Mouse (Mus musculus) hindbrain, embryonic 16.5 days (tissue): ENCODE data around the gene Gtdc1. TPM values are rescaled to one million over a fixed set of nuclear protein-coding genes. Genes with fewer than 3 reads are reported as not detected.

Experiments used
- ATAC-seq: fragments of 200-750 bp; cut with Nextera tagmentation; 2 replicates; pipeline ENCODE4 v1.8.0; 2017; ENCODE audit warnings: moderate TSS enrichment, moderate library complexity
- H3K27ac ChIP-seq: fragments of 300-500 bp; sonication (generic); 2 replicates; pipeline ENCODE4 v1.5.1; 2014; ENCODE audit warnings: low read depth, mild to moderate bottlenecking, control low read depth, low read length, moderate library complexity
- H3K27me3 ChIP-seq: fragments of 300-500 bp; sonication (generic); replicated peaks from 2 replicates; pipeline ENCODE4 v1.6.1; 2014; ENCODE audit warnings: low read length; ENCODE audit not compliant: control insufficient read depth, insufficient read depth
- H3K36me3 ChIP-seq: fragments of 300-500 bp; sonication (generic); 2 replicates; pipeline ENCODE4 v1.6.1; 2014; ENCODE audit warnings: mild to moderate bottlenecking, low read length, moderate library complexity, mixed read lengths; ENCODE audit not compliant: control insufficient read depth, insufficient read depth
- H3K4me1 ChIP-seq: fragments of 300-500 bp; sonication (generic); 2 replicates; pipeline ENCODE4 v1.6.1; 2014; ENCODE audit warnings: low read depth, low read length; ENCODE audit not compliant: control insufficient read depth, insufficient read depth
- H3K4me2 ChIP-seq: fragments of 300-500 bp; sonication (generic); 2 replicates; pipeline ENCODE4 v1.6.1; 2014; ENCODE audit warnings: mild to moderate bottlenecking, low read length, control low read depth, moderate library complexity
- H3K4me3 ChIP-seq: fragments of 300-500 bp; sonication (generic); 2 replicates; pipeline ENCODE4 v1.5.1; 2014; ENCODE audit warnings: mild to moderate bottlenecking, low read length, control low read depth, moderate library complexity
- H3K9ac ChIP-seq: fragments of 300-500 bp; sonication (generic); 2 replicates; pipeline ENCODE4 v1.6.1; 2014; ENCODE audit warnings: low read depth, mild to moderate bottlenecking, control low read depth, low read length, moderate library complexity
- H3K9me3 ChIP-seq: fragments of 300-500 bp; sonication (generic); 2 replicates; pipeline ENCODE4 v1.6.1; 2014; ENCODE audit warnings: mild to moderate bottlenecking, low read length, moderate library complexity; ENCODE audit not compliant: control insufficient read depth
- whole genome bisulfite sequencing: fragments of 180-500 bp; shearing (Covaris S2); extraction: QIAGEN DNeasy Blood & Tissue Kit; methylation state at CpG from one replicate; pipeline ENCODE4 v1.1.7; 2014; 5-methylcytosine and 5-hydroxymethylcytosine counted together
- polyA plus RNA-seq: library from polyadenylated mRNA; unstranded; fragments of >200 nt; fragmentation: Nextera tagmentation; extraction: Ambion mirVana; gene quantifications from 2 replicates; pipeline ENCODE4 v1.2.1, GENCODE M21; 2015

Gtdc1 gene
- polyA plus RNA-seq, 1 experiment from 2014 or later = 21.6 TPM

DNA sequence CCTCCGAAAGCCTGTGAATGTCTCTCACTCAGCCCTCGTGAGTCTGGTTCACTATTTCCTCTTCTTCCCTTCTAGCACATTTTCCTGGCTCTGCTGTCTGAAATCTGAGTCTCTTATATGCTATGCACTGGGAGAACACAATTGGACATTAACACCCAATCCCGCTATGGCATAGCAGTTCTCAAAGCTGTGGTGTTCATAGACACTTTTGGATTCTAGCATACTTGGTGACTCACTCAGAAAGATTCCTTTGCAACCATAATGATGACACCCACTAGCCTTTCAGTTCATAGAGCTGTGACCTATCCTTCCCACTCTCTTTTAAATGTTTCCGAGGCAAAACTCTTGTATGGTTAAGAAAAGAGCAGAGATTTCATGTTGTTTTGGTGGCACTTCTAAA is 33.7 kb upstream of the Gtdc1 start:
- no peaks in the 10 kb centered on the region; the same call in 1 of the 2 replicates for H3K27me3 ChIP-seq
- H3K36me3 ChIP-seq = no peaks in the 10 kb centered on the region
- no peak overlapping the region for H3K4me3 ChIP-seq
- no peaks in the 10 kb centered on the region for H3K9me3 ChIP-seq
- no peaks in the 10 kb centered on the region for H3K4me1 ChIP-seq
- WGBS = 97% methylated on average over 4 of the region's 4 CpGs
- no peak overlapping the region for H3K4me2 ChIP-seq
- no peak overlapping the region for H3K9ac ChIP-seq
- ATAC-seq = no peak
- no peak overlapping the region for H3K27ac ChIP-seq

DNA sequence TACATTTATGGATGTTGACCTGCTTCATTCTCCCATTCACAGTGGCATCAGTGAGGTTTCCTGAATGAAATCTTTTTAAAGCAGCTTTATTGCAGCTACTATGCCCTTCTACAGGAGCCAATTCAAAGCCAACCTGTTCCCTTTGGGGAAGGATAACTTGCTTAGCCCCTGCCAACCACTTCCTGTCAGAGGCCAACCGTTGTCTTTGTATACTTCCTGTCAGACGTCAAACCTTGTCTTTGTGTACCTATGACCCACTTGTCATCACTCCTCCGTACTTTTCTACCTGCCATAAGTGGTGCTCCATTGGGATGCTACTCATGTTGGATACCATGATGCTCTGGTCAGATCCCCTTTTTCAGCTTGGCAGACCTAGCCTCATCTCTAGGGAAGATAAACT is 33.1 kb upstream of the Gtdc1 start:
- H3K4me2 ChIP-seq = no peak overlapping the region
- no peak overlapping the region for H3K27ac ChIP-seq
- 85% methylated on average over 3 of the region's 3 CpGs for WGBS
- H3K9ac ChIP-seq = no peak overlapping the region
- ATAC-seq = no peak
- no peaks in the 10 kb centered on the region; the same call in 1 of the 2 replicates for H3K27me3 ChIP-seq
- no peaks in the 10 kb centered on the region for H3K4me1 ChIP-seq
- H3K4me3 ChIP-seq = no peak overlapping the region
- H3K9me3 ChIP-seq = no peaks in the 10 kb centered on the region
- H3K36me3 ChIP-seq = no peaks in the 10 kb centered on the region

DNA sequence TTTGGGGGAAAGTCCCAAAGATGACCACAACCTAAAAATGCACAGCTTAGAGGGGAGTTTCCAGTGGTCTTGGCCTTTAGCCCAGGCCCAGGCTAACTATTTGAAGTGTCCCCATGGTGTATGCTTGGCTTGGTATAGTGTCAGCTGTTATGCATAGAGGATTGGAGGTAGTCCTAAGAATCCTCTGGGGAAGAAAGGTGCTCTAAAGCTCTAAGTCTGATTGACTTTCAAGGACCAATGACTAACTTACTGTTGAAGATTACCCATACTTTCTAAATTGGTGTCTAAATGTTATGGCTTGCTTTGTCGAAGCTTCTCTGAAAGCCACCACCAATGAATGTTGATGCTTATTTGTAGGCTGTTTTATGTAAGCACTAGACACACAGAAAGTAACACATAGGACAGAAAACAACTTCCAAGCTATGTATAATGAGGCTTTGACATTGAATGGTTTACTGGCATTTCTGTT is 29.9 kb upstream of the Gtdc1 start:
- Histone ChIP-seq H3K36me3 (no peaks in the 10 kb centered on the region), H3K4me3 (no peak overlapping the region), H3K4me2 (no peak overlapping the region), H3K9ac (no peak overlapping the region), H3K9me3 (no peaks in the 10 kb centered on the region), H3K27ac (no peak overlapping the region), H3K27me3 (no peaks in the 10 kb centered on the region), H3K4me1 (no peaks in the 10 kb centered on the region)
- 89% methylated on average over 1 of the region's 1 CpGs for WGBS
- ATAC-seq = no peak

DNA sequence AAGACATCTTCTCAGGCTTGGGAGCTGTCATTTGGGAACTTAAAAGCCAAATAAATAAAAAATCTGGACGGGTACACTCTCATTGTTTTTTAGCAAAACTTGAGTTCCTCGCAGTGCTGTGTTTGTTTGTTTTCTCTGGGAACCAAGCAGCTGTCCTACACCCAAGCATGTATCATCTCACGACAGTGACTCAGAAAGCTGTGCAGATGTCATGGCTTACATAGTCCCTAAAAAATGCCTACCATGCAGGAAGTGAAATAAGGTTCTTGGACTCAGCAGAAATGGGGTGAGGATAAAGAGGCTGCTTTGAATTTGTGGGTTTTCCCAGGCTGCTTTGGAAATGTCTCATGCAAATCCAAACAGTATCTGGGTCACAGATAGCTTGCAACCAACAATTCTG is 28.8 kb upstream of the Gtdc1 start:
- Histone ChIP-seq H3K27ac (no peak overlapping the region), H3K9me3 (no peaks in the 10 kb centered on the region), H3K27me3 (no peaks in the 10 kb centered on the region), H3K4me2 (no peak overlapping the region), H3K4me3 (no peak overlapping the region), H3K36me3 (no peaks in the 10 kb centered on the region), H3K4me1 (no peaks in the 10 kb centered on the region), H3K9ac (no peak overlapping the region)
- ATAC-seq = no peak
- 56% methylated on average over 3 of the region's 3 CpGs for WGBS

DNA sequence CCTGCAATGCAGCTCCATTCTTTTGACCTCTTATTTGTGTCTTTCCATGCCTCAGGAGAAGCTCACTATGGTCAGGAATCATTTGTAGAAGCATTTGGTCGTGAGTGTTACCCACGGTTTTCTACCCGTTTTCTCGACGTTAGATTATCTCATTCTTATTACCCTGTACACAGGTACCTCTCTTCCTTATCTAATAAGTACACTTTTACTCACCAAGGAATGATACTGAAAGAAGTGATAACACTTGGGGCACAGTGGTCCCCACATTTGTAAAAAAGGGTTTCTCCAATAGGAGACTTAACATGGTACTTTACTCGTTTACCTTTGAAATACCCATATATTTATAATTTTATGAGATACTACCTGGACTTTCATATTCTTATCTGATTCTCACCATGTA is 28.0 kb upstream of the Gtdc1 start:
- ATAC-seq = no peak
- no peak overlapping the region for H3K27ac ChIP-seq
- no peaks in the 10 kb centered on the region for H3K4me1 ChIP-seq
- no peak overlapping the region for H3K4me2 ChIP-seq
- H3K4me3 ChIP-seq = no peak overlapping the region
- H3K9me3 ChIP-seq = no peaks in the 10 kb centered on the region
- no peak overlapping the region for H3K9ac ChIP-seq
- WGBS = 94% methylated on average over 6 of the region's 6 CpGs
- H3K36me3 ChIP-seq = no peaks in the 10 kb centered on the region
- H3K27me3 ChIP-seq = no peaks in the 10 kb centered on the region

DNA sequence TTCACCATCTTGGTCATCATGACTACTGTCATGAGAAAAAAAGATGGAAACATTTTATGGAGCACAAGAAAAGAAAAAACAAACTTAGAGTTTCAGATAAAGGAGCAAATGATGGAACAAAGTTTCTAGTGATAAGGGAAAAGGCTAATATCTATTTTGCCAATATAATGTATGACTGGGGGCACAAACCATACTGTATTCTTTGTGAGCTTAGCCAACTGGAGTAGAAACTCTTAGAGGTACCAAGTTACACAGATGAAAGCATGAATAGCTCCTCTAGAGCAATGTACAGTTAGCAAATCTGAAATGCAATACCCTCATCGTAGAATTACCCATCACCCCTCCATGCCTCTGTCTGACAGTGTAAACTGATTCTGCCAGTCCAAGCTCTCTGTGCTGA is 26.7 kb upstream of the Gtdc1 start:
- Histone ChIP-seq H3K27me3 (no peaks in the 10 kb centered on the region), H3K4me2 (no peak overlapping the region), H3K9ac (no peak overlapping the region), H3K27ac (no peak overlapping the region), H3K4me1 (no peaks in the 10 kb centered on the region), H3K4me3 (no peak overlapping the region), H3K9me3 (no peaks in the 10 kb centered on the region), H3K36me3 (no peaks in the 10 kb centered on the region)
- ATAC-seq = no peak
- WGBS = 67% methylated on average over 1 of the region's 1 CpGs

DNA sequence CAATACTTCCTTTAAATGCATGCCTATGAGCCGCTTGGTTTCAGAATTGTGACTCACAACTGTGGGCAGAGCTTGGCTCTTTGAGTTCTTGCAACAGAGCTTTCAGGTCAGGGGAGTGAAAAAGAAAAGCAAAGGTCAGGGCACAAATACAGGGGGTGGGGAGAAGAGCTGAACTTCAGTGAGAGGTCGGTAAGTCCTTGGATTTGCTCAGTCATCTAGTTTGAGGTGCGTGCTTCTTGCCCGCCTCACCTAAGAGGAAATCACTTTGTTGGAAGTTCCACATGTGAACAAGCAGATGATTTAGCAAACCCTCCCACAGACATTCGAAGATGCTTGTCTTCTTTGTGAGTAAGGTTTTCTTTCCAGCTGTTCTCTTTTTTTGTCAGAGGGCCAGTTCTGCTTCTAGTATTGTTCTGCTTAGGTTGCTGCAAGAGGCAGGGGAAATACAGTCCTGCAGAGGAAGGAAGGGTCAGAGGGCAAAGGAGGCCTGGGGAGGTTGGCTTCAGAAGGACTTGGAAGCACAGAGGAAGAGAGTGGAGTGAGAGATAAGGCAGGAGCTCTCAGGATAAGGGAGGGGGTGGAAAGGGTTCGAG is 25.5 kb upstream of the Gtdc1 start:
- no peak overlapping the region for H3K9ac ChIP-seq
- no peak overlapping the region for H3K4me2 ChIP-seq
- H3K27me3 ChIP-seq = no peaks in the 10 kb centered on the region
- no peak for ATAC-seq
- H3K4me1 ChIP-seq = no peaks in the 10 kb centered on the region
- no peak overlapping the region for H3K4me3 ChIP-seq
- no peak overlapping the region for H3K27ac ChIP-seq
- 37% methylated on average over 6 of the region's 6 CpGs for WGBS
- no peaks in the 10 kb centered on the region for H3K9me3 ChIP-seq
- H3K36me3 ChIP-seq = no peaks in the 10 kb centered on the region

DNA sequence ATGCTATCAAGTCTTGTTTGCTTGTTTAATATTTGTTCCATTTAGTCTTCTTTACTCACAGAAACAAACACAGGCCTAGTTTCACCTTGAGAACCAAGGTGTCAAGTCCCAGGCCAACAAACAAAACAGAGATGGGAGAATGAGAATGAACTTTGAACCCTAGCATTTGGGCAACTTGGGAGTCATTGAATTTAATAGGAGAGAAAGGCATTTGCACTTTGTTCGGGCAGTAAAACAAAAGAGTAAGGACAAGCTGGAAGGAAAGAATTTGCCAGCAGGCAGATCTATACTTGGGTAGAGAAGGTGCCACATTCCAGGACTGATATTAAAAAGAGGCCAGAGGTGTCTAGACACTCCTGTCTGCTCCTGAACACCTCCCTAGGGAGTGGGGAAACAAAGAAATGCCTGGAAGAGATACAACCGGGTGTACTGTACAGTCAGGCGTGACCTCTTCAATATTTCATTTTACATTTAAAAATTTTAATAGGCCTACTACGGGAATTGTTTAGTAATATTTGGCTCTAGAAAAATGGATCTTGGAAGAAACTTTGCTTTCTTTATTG is 24.3 kb upstream of the Gtdc1 start:
- H3K9me3 ChIP-seq = no peaks in the 10 kb centered on the region
- ATAC-seq = no peak
- no peak overlapping the region for H3K9ac ChIP-seq
- no peaks in the 10 kb centered on the region for H3K4me1 ChIP-seq
- no peaks in the 10 kb centered on the region for H3K27me3 ChIP-seq
- no peaks in the 10 kb centered on the region for H3K36me3 ChIP-seq
- WGBS = 63% methylated on average over 4 of the region's 4 CpGs
- H3K4me2 ChIP-seq = no peak overlapping the region
- no peak overlapping the region for H3K27ac ChIP-seq
- H3K4me3 ChIP-seq = no peak overlapping the region

DNA sequence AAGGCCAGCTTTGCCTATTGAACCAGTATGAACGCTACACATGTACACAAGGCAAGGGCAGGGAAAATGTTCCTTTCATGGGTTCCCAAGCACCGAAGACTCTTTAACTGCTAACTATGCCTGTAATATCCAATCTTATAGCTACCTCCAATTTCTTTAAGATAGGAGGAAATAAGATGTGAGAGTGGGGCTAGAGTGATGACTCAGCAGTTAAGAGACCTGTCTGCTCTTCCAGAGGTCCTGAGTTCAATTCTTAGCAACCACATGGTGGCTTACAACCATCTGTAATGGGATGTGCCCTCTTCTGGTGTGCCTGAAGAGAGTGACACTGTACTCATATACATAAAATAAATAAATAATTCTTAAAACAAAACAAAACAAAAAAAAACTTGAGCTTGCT is 17.2 kb upstream of the Gtdc1 start:
- no peak for ATAC-seq
- Histone ChIP-seq H3K27me3 (no peaks in the 10 kb centered on the region), H3K4me2 (no peak overlapping the region), H3K36me3 (no peaks in the 10 kb centered on the region), H3K4me1 (no peaks in the 10 kb centered on the region), H3K27ac (no peak overlapping the region), H3K9me3 (no peaks in the 10 kb centered on the region), H3K9ac (no peak overlapping the region), H3K4me3 (no peak overlapping the region)
- 96% methylated on average over 2 of the region's 2 CpGs for WGBS
